Mouse (Mus musculus) heart, postnatal 4 days (tissue): ENCODE data around the gene Mboat7. TPM values are rescaled to one million over a fixed set of nuclear protein-coding genes. Genes with fewer than 3 reads are reported as not detected.
"Not testable (repeated sequence)": the region's sequence is repeated elsewhere in the genome, so short reads cannot be mapped to it uniquely, and the experiment has no call there.

Source experiments
- DNase-seq: peaks from one replicate; pipeline ENCODE4 v3.0.0; 2021
- total RNA-seq, 2 experiments: library from RNA; stranded (reverse); gene quantifications; 2 replicates each; pipeline ENCODE4 v1.2.3; 2021

The Mboat7 gene
- 10 to 100 TPM; 29.7 to 32.3 TPM for total RNA-seq

DNA sequence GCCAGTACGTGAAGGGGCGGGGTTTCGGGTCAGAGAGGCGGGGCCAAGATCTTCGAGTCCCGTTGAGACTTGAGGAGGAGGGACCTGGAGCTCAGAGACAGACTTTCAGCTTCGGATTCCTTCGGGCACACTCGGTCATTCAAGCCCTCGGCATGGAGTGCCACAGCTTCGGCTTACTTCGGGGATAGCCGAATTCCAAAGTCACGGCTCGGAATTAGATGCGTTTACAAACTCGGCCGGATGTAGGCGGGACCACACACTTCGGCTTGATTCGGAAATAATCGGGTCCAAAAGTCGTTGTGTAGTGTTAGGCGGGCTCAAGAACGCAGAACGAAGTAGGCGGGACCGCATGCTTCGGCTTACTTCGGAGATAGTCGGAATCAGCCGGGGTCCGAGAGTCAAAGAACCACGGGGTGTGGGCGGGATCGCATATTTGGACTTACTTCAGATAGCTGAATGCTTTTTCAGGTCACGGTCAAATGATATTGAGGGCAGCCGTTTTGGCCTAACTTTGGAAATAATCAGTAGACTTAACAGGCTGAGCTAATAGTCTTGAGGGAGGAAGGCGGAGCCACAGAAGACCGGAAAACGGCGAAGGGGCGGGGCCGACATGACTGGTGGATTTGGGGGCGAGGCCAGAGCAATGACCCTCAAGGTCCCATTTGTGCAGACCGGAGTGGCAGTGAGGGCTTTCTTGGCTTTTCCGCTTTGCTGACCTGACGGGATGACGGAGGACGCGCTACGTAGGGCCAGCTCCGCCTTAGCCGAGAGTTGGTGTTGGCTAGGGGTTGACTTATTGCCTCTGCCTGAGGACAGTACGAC is at the start of gene Mboat7:
TSS of gene Mboat7 (minus strand) at position 537 of the 822 bp plus-strand sequence.
- peak; percentile 96 for DNase-seq

DNA sequence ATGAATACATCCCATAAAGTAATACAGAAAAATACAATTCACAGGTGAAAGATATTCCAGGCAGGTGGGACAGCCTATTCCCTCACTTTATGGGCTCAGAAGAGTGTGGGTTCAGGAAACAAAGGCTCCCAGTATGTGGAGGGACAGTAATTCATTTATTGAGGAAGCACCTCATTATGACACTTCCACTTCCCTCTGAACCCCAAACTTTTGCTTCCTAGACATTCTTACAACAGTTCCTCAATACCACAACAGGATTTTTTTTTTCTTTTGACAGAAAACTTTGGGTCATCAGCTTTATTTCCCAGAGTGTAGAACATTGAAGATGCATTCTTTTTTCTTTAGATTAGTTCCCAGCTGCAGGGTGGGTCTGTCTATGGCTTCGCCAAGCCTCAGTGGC is 39.4 kb upstream of the Mboat7 start:
- not testable (repeated sequence) for DNase-seq

DNA sequence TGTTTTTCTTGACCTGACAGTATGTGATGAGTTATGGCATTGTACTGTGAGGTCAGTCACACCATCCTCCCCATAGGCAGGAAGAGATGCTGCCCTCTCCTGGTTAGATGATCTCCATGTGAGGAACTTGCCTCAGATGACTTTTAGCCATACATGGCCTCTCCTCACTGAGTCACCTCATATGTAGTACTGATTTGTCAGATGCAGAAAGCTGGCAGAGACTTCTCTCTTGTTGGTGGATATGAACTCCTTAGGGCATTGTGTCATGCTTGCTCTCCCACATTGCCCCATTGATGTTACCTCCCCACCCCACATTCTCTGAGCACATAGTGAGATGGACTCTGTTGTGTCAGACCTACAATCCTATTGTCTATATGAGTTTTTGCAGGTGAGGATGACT is 32.1 kb upstream of the Mboat7 start:
- not testable (repeated sequence) for DNase-seq

DNA sequence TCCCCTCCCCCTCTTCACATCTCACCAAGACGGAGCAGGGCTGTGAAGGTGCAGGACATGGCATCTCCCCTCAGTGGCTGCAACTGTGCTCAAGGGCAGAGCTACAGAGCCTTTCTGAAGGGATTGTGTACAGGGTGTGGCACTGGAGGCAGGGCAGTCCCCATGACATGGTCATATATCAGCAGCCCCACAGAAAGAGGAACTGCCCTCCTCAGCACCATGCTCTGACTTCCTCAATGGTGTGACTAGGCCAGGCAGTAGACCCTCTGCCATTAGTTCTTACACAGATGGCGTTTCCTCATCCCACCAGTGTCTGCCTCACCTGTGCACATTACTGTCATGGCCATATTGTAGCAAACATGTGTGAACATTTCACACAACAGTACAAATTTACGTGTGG is 26.9 kb upstream of the Mboat7 start, which contains the start of gene Pirb:
TSS of gene Pirb (minus strand) at position 124 of the 400 bp plus-strand sequence.
- DNase-seq = not testable (repeated sequence)

DNA sequence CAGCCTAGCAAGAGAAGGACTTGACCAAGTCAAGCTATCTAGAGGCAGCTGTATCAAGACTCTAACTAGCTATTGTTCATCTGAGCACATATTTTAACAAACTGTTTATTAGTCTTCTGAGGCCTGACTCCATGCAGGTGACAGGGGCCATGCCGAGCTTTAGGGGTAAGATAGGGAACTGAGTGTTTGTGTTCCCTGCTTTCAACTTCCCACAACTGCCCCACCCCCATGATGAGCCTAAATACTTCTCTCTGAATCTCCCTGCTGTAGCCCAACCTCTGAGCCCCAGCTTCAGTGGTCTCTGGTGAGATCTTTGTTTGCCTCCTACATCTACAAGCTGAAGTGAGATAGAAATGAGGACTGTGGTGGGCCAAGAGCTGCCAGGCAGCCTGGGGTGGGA is 21.9 kb upstream of the Mboat7 start:
- no peak for DNase-seq

DNA sequence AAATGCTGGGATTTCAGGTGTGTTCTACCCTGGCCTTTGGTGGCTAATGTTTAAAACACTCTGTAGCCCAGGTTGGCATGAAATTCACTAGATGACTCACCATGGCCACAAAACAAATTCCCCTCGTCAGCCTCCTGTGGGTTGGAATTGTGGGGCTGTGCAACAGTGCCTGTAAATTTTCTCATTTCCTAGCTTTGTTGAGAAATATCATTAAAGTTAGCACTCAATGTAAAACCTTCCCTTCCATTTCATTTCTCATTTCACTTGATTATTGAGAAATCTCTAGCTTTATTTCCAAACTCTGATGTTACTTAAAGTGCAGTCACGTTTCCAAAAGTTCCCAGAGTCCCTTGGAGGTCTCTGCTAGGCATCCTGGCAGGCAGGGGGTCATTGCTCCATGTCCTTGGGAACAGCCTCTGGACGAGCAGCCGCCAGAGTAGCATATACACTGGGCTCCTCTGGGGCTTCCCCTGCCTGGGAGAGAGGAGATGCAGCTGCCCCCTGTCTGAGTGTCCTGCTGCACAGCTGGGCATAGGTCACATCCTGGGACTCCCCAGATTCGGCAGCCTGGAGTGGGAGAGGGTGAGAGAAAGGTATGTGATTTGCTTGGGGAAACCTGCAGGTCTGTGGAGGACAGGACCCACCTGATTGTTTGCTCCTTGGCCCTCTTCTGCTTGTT is 19.1 kb upstream of the Mboat7 start:
- no peak for DNase-seq

DNA sequence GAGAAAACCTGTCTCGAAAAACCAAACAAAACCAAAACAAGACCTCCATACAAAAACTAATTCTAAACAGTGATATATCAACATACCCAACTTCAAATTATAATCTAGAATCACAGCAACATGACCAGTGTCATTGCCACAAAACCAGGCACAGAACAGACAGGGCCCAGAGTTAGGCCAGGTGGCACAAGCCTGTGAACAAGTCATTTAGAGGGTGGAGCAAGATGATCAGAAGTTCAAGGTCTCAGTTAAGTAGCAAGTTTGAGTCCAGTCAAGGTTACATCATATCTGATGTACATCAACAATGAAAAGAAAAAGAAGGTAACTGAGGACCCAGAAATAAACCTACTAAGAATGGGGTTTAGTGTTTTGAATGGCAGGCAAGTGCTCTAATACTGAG is 15.7 kb upstream of the Mboat7 start:
- DNase-seq = no peak

DNA sequence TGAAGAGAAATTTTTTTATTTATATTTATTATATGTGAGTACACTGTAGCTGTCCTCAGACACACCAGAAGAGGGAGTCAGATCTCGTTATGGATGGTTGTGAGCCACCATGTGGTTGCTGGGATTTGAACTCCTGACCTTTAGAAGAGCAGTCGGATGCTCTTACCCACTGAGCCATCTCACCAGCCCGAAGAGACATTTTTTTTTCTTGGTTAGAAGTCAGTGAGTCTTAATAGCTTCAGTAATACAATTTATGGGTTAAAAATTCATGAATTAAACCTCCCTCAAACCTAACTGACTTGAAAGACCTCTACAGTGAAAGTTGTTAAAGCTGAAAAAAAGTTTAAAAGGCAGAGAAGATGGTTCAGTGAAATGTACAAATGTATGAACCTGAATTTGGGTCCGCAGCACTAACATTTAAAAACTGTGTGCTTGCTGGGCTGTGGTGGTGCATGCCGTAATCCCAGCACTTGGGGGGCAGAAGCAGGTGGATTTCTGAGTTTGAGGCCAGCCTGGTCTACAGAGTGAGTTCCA is 15.2 kb upstream of the Mboat7 start:
- not testable (repeated sequence) for DNase-seq

DNA sequence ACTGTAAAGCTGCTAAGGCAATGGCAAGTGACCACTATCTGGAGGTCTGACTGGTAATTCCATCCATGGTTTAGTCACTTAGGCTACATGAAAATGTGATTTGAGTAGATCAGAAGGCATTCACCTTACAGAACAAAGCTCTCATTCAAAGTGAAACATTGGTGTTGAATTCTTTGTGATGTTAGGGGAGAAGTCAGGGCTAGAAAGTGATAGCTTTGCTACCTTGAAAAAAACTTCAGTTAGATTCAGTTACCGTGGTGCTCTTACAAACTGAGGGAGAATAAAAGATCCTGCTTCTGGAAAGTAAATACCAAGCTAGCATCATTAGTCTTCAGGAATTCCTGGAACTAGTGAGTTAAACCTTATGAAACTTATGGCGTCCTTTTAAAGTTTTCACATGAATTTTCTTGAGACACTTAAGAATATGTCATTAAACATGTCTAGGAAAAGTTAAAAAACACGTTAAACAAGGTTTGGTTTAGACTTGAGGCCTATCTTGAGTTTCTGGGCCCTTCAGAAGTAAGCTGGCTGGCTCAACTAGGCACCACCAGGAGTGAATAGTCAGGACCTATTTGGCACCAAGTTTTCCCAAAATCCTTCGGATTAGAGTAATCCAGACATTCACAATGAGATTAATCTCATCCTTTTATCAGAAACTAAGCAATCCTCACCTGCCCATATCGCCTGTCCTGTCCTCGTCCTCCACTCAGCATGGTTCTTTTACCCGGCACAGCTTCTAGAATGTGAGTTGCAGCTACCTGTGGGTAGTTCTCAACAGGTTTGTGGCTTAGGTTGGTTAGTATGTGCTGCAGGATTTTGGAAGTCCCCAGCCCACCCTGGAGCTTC is 14.5 kb upstream of the Mboat7 start:
- DNase-seq = no peak

DNA sequence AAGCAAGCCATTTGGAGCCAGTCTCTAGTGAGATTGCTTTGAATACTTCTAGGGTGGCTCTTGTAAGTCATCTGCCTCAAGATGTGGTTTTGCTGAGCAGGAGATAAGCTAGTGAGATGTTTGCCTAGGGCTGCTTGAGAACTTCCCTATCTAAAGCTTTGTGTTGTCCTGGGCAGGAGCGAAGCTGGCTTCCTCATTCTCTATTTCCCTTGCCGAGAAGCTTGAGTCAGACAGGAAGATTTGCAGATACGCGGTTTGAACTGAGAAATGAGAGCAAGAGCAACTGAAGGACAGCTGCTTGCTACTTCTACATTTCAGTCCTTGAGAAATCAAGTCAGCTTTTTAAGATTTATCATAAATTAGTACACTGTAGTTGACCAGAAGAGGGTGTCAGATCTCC is 13.7 kb upstream of the Mboat7 start:
- no peak for DNase-seq

DNA sequence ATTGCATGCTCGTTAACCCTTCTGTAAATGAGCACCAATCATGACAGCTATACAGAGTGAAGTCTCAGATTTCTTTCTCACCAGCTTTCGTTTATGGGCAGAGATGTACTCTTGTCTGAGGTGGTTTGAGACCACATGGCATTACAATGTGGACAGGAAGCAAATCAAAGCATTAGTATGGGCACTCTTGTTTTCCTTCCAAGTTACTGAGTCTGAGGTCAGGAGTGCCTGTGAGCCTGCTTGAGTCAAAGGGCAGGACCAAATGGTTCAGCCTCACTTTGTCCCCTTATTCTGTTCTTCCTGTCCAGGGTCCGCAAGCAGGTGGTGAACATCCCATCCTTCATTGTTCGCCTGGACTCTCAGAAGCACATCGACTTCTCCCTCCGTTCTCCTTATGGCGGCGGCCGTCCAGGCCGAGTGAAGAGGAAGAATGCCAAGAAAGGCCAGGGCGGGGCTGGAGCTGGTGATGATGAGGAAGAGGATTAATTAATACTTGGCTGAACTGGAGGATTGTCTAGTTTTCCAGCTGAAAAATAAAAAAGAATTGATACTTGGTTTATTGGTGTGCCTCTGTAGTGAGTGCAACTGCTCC is 13.1 kb upstream of the Mboat7 start:
- no peak for DNase-seq

DNA sequence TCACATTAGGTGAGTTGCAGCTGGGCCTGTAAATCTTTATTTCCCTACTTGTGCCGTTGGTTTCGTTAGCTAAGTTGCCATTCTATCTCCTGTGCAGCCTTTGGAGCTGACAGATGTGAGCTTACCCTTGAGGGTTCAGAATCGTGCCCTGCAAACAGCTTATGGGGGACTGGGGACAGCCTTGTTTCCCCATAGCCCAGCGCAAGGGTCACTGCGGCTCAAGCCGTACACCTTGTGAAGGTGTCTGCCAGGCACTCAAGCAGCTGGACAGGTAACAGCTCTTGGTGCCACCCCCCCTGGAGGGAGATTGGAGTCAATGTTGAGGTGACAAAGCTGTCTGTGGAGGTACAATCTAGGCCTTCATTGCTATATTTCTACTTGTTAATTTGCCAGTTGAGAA is 12.6 kb upstream of the Mboat7 start:
- no peak for DNase-seq

DNA sequence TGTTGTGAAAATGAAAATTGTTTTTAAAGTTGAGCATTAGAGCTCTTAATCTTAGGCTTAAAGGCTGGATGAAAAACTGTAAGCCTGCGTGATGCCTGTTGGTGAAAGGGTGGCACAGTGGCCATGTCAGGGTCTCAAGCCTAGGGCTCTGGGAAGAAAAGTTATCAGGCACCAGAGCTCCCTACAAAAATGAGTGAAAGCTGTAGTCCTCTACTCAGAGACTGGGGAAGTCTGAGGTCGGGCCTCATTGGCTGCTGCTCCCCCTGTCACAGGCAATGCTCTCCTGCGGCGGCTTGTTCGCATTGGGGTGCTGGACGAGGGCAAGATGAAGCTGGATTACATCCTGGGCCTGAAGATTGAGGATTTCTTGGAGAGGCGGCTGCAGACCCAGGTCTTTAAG is 12.1 kb upstream of the Mboat7 start:
- peak; percentile 12 for DNase-seq

DNA sequence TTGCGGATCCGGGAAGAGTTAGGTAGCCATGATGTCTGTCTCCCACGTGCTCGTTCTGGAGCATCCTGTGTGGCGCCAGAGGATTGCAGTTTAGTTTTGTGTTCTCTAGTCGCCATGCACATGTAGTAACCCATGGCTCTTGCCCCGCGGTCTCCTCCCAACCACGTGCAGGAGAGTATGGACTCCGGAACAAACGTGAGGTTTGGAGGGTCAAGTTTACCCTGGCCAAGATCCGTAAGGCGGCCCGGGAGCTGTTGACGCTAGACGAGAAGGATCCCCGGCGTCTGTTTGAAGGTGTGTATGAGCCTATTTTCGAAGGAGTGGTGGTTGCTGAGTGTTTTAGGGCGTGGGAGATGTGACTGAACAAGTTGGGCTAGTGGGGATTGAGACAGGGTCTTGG is 11.2 kb upstream of the Mboat7 start:
- no peak for DNase-seq

DNA sequence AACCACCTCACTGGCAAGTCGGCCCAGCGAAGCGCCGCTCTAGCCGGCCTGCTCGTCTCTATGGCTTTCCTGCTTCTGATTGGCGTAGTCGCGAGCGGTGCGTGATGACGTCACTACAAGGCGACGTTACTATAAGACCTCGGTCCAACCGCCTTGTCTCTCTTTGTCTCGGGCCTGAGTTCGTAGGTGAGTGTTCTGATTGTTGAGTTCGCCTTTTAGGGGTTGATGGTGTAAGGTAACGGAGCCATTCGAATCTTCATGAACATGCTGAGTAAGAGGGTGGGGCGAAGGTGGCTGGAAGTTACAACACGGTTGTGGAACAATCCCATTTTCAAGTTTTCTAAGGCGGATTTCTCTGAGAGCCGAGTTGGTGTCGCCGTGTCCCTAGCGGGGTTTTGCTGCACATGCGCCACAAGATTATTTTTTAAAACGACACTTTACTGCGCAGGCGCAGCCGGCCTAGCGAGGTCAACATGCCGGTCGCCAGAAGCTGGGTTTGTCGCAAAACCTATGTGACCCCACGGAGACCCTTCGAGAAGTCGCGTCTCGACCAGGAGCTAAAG is 10.6 kb upstream of the Mboat7 start, which contains the start of gene Rps9:
TSS of gene Rps9 (plus strand) at position 115 of the 563 bp plus-strand sequence.
- DNase-seq = peak; percentile 97

DNA sequence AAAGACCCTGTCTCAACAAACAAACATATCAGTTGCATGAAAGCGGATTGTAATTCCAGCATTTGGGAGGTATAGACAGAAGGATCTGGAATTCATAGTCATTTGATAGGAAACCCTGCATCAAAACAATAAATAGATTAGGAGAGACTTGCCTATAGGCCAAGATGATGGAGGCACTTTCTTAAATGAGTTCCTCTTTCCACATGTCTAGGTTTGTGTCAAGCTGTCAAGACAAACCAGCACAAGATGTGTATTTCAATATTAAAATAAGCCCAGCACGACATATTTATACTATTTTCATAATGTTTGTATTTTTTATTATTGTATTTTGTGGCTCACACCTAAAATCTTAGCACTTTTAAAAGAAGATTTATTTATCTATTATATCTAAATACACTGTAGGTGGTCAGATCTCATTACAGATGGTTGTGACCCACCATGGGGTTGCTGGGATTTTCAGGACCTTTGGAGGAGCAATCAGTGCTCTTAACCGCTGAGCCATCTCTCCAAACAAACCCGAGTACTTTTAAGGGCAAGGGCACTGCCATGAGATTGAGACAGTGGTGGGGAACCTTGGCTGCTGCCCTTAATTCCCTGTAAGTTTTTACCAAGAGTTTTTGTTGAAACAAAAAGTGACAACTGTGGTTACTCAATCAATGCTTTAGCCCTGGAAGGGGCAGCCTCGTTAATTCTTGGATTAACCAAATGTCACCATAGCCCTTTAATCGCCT is 10.0 kb upstream of the Mboat7 start:
- no peak for DNase-seq

DNA sequence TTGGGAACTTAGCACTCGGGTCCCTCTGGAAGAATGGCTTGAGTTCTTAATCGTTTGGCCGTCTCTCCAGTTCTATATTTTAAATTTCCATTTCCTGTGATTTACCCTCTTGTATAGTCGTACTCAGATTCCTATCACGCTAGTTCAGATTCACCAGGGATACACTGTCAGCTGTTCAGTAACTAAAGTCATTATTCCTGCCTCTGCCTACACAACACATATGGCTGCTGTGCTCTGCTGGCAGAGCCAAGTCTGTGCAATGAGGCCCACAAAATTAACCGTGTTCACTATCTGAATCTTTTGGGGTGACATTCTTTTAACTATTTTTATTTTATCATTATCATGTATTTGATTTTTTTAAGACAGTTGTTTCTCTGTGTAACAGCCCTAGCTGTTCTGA is 5.1 kb upstream of the Mboat7 start:
- no peak for DNase-seq

DNA sequence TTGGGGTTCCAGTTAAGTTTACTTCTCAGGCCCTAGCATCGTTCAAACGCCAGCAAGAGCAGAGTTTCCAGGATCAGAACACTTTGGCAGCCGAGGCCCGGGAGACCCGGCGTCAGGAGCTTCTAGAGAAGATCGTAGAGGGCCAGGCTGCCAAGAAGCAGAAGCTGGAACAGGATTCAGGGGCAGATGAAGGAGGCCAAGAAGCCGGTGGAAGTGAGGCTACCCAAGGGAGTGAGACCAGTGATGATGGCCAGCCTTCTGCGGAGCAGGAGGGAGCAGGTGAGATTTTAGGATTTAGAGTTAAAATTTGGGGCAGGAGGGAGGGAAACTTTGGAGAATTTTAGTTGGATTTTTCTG is 1.6 kb upstream of the Mboat7 start:
- peak; percentile 24 for DNase-seq

DNA sequence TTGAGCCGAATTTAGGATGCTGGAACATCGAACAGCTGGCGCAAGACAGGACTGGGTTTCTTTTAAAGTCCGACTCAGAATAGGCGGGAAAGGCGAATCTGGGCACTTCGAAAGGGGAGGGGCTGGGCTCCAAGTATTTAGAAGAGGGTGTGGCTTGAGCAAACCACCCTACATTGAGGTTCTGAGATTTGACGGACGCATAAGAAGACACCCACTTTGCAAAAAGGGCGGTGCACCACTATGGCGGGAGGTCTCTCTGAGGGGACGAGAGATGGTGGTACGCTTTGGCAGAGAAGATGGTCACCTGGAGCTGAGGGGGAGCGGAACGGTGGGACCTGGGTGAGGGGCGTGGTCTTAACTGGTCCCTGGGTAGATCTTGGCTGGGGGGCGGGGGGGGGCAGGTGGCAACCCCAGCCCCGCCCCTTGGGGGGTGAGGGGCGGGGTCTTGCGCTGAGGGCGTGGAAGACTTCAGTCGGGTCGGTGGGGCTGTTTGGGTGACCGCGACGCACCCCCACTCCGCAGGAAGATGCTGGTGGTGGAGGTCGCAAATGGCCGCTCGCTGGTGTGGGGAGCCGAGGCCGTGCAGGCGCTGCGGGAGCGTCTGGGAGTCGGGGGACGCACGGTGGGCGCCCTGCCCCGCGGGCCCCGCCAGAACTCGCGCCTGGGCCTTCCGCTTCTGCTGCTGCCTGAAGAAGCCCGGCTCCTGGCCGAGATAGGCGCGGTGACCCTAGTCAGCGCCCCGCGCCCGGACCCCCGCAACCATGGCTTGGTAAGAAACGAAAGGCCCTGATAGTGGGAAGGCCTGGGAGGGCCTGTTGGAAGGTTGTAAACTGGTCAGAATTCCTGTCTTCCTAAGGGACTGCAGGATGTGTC is 989 bp upstream of the Mboat7 start:
- DNase-seq = peak; percentile 77

DNA sequence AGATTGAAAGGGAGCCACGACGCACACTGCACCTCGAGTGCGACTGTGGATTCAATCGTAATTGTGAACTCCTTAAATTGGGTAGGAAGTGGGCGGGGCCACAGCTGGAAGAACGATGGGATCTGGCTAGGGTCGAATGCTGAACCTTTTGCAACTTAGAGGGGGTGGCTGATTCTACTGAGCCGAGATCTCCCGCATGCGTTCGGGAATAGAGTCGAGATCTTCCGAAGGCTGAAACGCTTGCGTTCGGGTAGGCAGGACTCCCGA is 419 bp upstream of the Mboat7 start:
- DNase-seq = no peak
